Mouse (Mus musculus) embryonic facial prominence, embryonic 11.5 days (tissue): ENCODE measurements around the gene Kcna3. TPM values are rescaled to one million over a fixed set of nuclear protein-coding genes. Genes with fewer than 3 reads are reported as not detected.
A peak's percentile ranks its signal among the peaks of the same experiment; 100 is the strongest.

Experiments used
- ATAC-seq: fragments of 200-750 bp; cut with Nextera tagmentation; replicated peaks from 2 replicates; pipeline ENCODE4 v1.8.0; 2017; ENCODE audit warnings: low read depth; ENCODE audit not compliant: insufficient number of reproducible peaks, low FRiP score, low TSS enrichment
- DNase-seq: peaks from one replicate; pipeline ENCODE4 v3.0.0-alpha.2; 2015; ENCODE audit warnings: low spot score
- H3K27ac ChIP-seq: fragments of 300-500 bp; sonication (generic); replicated peaks from 2 replicates; pipeline ENCODE4 v1.5.1; 2014; ENCODE audit warnings: mild to moderate bottlenecking, low read depth, low read length, control low read depth
- H3K27me3 ChIP-seq: fragments of 300-500 bp; sonication (generic); 2 replicates; pipeline ENCODE4 v1.6.1; 2014; ENCODE audit warnings: mild to moderate bottlenecking, low read length, moderate library complexity, mixed read lengths; ENCODE audit not compliant: control insufficient read depth, insufficient read depth
- H3K36me3 ChIP-seq: fragments of 300-500 bp; sonication (generic); replicated peaks from 2 replicates; pipeline ENCODE4 v1.6.1; 2014; ENCODE audit warnings: low read depth, mild to moderate bottlenecking, low read length, moderate library complexity, mixed read lengths; ENCODE audit not compliant: control insufficient read depth, insufficient read depth
- H3K4me1 ChIP-seq: fragments of 300-500 bp; sonication (generic); 2 replicates; pipeline ENCODE4 v1.6.1; 2014; ENCODE audit warnings: low read length, mixed read lengths; ENCODE audit not compliant: control insufficient read depth, insufficient read depth
- H3K4me2 ChIP-seq: fragments of 300-500 bp; sonication (generic); 2 replicates; pipeline ENCODE4 v1.6.1; 2014; ENCODE audit warnings: low read depth, mild to moderate bottlenecking, control low read depth, low read length, moderate library complexity
- H3K4me3 ChIP-seq: fragments of 300-500 bp; sonication (generic); 2 replicates; pipeline ENCODE4 v1.5.1; 2014; ENCODE audit warnings: low read depth, low read length, control low read depth
- H3K9ac ChIP-seq: fragments of 300-500 bp; sonication (generic); replicated peaks from 2 replicates; pipeline ENCODE4 v1.6.1; 2014; ENCODE audit warnings: mild to moderate bottlenecking, control low read depth, low read length
- H3K9me3 ChIP-seq: fragments of 300-500 bp; sonication (generic); replicated peaks from 2 replicates; pipeline ENCODE4 v1.6.1; 2016; ENCODE audit warnings: mild to moderate bottlenecking, low read length, inconsistent platforms, mixed read lengths; ENCODE audit not compliant: control insufficient read depth
- WGBS: fragments of 180-500 bp; shearing (Covaris S2); extraction: QIAGEN DNeasy Blood & Tissue Kit; methylation state at CpG from one replicate; pipeline ENCODE4 v1.1.7; 2014; 5-methylcytosine and 5-hydroxymethylcytosine counted together
- polyA plus RNA-seq: library from polyadenylated mRNA; unstranded; fragments of >200 nt; fragmentation: Nextera tagmentation; extraction: Ambion mirVana; gene quantifications from 2 replicates; pipeline ENCODE4 v1.2.1, GENCODE M21; 2014

The Kcna3 gene
- polyA plus RNA-seq, 1 experiment from 2014 or later, result 1.9 TPM

DNA sequence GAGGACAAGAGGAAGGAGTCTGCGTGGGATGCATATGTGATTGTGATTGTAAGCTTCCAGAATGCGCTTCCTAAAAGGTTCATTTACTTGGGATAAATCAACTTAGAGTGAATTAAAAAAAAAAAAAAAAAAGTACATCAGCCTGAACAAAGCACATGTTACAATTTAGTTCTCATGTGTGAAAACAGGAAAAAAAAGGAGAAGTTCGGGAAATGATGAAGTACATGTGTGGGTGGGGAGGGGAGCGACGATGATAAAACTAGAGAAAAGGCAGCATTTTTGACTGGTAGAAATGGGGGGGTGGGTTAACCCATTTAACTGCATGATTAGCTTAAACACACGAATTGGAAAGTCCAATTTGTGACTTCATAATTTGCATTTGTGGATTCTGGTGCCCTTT is 31.3 kb downstream of the Kcna3 start:
- Histone ChIP-seq H3K9ac (no peak overlapping the region), H3K27ac (no peak overlapping the region), H3K4me2 (no peak overlapping the region), H3K4me3 (no peak overlapping the region), H3K4me1 (no peaks in the 10 kb centered on the region), H3K36me3 (no peaks in the 10 kb centered on the region), H3K9me3 (no peaks in the 10 kb centered on the region), H3K27me3 (no peaks in the 10 kb centered on the region)
- ATAC-seq, result no peak
- whole genome bisulfite sequencing, result 78% methylated on average over 6 of the region's 6 CpGs
- no peak for DNase-seq

DNA sequence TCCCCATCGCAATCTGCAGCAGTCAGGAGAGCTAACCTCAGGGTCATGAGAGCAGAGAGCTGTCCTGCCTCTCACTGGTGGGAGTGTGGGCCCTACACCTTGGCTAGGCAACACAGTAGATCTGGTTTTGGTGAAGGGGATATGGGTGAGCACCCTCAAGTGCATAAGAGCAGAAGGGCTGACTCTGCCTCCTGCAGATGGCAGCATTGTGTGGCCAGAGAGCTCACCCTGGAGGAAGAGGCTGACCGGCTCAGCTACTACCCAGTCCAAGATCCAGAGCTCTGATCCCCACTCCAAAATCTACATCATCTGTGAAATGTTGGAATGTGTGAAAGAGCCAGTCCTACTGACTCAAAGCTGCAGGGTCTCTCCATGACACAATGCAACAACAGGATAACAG is 37.9 kb downstream of the Kcna3 start:
- H3K9me3 ChIP-seq, result no peaks in the 10 kb centered on the region
- DNase-seq (no peak), ATAC-seq (no peak)
- H3K4me3 ChIP-seq, result no peak overlapping the region
- no peaks in the 10 kb centered on the region for H3K36me3 ChIP-seq
- H3K4me1 ChIP-seq, result no peaks in the 10 kb centered on the region
- 68% methylated on average over 2 of the region's 2 CpGs for WGBS
- H3K27me3 ChIP-seq, result no peaks in the 10 kb centered on the region
- H3K27ac ChIP-seq, result no peak overlapping the region
- no peak overlapping the region for H3K4me2 ChIP-seq
- no peak overlapping the region for H3K9ac ChIP-seq

DNA sequence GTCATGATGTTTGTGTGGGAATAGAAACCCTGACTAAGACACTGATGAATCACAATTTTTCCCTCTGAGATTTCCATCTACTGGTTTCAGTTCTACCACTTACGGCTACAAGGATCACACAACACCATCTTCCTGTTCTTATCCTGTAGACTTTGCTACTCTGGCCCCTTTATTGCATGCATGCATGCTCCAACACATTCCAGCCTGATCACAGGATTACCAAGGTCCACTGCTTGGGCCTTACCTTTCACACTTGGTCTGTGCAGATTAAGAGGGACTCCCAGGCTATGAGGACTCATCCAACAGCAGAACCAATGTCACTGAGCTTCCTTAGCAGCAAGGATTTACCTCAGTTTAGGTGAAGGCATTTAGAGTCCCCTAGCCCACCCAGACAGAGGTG is 39.7 kb downstream of the Kcna3 start:
- Histone ChIP-seq H3K9ac (no peak overlapping the region), H3K4me1 (no peaks in the 10 kb centered on the region), H3K36me3 (no peaks in the 10 kb centered on the region), H3K27ac (no peak overlapping the region), H3K4me3 (no peak overlapping the region), H3K4me2 (no peak overlapping the region), H3K27me3 (no peaks in the 10 kb centered on the region), H3K9me3 (no peaks in the 10 kb centered on the region)
- WGBS, result 86% methylated on average over 1 of the region's 1 CpGs
- ATAC-seq (no peak), DNase-seq (no peak)

DNA sequence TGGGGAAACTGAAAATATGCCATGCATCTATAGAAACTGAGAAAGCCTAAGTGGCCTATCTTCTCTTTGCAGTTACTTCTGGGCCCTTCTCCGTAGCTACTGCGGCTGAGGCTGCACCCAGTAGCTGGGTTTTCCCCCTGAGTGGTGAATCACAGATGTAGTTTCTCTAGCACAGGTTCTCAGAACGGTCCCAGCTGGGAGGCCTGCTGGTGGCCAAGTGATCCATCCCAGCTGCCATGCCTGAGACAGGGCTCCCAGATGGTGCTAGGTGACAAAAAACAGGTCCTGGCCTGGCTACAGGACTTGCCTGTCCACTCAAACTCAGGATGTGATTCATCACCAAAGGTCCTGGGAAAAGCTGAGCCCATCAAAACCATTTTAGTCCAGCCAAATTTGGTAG is 40.7 kb downstream of the Kcna3 start:
- Histone ChIP-seq H3K9ac (no peak overlapping the region), H3K9me3 (no peaks in the 10 kb centered on the region), H3K4me3 (no peak overlapping the region), H3K36me3 (no peaks in the 10 kb centered on the region), H3K27me3 (no peaks in the 10 kb centered on the region), H3K4me2 (no peak overlapping the region), H3K4me1 (no peaks in the 10 kb centered on the region), H3K27ac (no peak overlapping the region)
- 88% methylated on average over 3 of the region's 3 CpGs for WGBS
- no peak for DNase-seq
- no peak for ATAC-seq

DNA sequence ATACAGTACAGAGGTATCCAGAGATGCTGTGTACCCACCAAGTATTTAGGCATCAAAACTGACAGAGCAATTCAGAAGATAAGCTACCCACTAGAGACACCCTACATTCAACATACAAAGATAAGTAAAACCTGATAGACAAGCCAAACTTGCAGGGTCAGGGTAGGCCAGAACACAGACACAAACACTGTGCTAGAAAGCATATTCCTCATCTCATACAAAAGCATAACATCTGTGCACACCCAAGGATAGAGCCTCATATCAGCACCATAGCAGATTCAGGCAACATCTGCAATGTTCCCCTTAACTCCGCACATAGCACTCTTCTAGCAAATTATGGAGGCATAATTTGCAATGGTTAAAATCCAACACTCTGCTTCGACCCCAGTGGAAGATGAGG is 41.1 kb downstream of the Kcna3 start:
- no peaks in the 10 kb centered on the region for H3K36me3 ChIP-seq
- H3K27me3 ChIP-seq, result no peaks in the 10 kb centered on the region
- ATAC-seq, result no peak
- no peak overlapping the region for H3K4me3 ChIP-seq
- H3K4me1 ChIP-seq, result no peaks in the 10 kb centered on the region
- H3K27ac ChIP-seq, result no peak overlapping the region
- H3K9ac ChIP-seq, result no peak overlapping the region
- WGBS, result 90% methylated on average over 2 of the region's 2 CpGs
- no peak for DNase-seq
- H3K9me3 ChIP-seq, result no peaks in the 10 kb centered on the region
- H3K4me2 ChIP-seq, result no peak overlapping the region

DNA sequence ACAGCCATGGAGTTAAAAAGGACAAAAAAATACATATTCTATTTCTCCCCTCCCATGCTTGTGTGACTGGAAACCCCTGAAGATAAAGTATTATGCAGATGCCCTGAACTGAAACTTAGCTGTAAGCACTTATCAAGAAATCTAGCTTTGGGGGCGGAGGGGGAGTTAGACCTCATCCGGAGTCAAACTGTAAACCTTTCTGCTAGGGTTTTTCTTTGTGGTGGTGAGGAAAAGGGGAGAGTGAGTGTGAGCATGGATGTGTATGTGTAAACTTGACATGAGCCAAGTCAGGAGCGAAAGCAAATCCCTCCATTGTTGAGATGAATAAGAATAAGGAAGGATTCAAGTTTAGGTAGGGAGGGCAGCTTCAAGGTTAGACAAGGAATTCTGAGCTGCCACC is 44.8 kb downstream of the Kcna3 start:
- Histone ChIP-seq H3K27me3 (no peaks in the 10 kb centered on the region), H3K4me1 (no peaks in the 10 kb centered on the region), H3K36me3 (no peaks in the 10 kb centered on the region), H3K4me2 (no peak overlapping the region), H3K4me3 (no peak overlapping the region), H3K27ac (no peak overlapping the region), H3K9me3 (no peaks in the 10 kb centered on the region), H3K9ac (no peak overlapping the region)
- ATAC-seq (no peak), DNase-seq (no peak)
- WGBS, result 84% methylated on average over 3 of the region's 3 CpGs

DNA sequence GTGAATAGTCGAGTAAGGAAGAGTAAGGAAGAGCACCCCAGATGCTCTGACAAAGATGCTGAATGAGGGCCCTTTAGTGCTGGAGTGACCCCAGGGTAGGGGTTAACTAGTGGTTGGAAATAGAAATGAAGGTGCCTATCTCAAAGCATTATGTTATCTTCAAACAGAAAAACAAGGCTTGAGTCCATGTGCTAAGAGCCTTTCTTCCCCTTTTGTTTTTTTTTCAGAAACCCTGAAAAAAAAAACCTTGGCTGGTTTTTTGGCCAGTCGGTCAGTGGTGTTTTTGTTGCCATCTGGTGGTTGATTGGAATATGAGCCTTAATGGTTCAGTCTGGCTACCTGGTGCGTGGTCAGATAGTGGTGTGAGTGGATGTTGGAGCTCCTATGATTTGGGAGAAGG is 45.3 kb downstream of the Kcna3 start:
- H3K4me1 ChIP-seq, result no peaks in the 10 kb centered on the region
- H3K36me3 ChIP-seq, result no peaks in the 10 kb centered on the region
- H3K27me3 ChIP-seq, result no peaks in the 10 kb centered on the region
- ATAC-seq (no peak), DNase-seq (peak; percentile 45)
- 28% methylated on average over 3 of the region's 3 CpGs for WGBS
- H3K4me3 ChIP-seq, result no peak overlapping the region
- H3K27ac ChIP-seq, result no peak overlapping the region
- H3K9me3 ChIP-seq, result no peaks in the 10 kb centered on the region
- no peak overlapping the region for H3K9ac ChIP-seq
- no peak overlapping the region for H3K4me2 ChIP-seq

DNA sequence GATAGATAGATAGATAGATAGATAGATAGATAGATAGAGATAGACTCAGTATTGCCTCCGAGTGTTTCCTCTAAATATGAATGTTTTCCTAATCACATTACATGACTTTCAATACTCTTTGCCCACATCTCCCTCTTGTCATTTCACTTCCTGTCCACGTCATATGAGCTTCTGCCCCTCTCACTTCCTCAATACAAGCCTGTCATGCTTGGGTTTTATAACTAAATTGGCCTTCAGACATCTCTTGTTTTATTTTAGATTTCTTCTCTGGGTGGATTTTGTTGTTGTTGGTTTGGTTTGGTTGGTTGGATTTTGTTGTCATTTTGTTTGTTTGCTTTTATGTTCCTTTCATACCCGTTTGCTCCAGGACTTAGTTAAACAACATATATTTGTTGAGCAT is 48.6 kb downstream of the Kcna3 start:
- Histone ChIP-seq H3K27ac (no peak overlapping the region), H3K9me3 (no peaks in the 10 kb centered on the region)
- 77% methylated on average over 3 of the region's 3 CpGs for WGBS

DNA sequence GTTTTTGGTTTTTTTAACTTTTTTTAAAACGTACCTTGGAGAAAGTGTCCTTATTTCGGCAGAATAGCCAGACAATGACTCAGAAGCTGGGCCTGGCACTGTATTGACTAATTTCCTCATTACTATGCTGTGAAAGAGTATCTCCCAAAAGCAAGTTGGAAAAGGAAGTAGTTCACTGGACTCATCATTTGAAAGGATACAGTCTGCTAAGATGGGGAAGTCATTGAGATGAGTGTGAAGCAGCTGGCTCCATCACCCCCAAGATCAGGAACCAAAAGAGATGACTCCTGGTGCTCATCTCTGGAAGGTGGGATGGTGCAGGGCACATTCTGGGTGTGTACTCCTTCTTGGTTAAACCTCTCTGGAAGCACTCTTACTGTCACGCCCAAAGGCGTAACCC is 51.4 kb downstream of the Kcna3 start:
- Histone ChIP-seq H3K4me1 (no peaks in the 10 kb centered on the region), H3K4me3 (no peak overlapping the region), H3K36me3 (no peaks in the 10 kb centered on the region), H3K27me3 (no peaks in the 10 kb centered on the region), H3K9me3 (no peaks in the 10 kb centered on the region), H3K4me2 (no peak overlapping the region), H3K9ac (no peak overlapping the region), H3K27ac (no peak overlapping the region)
- ATAC-seq, result no peak
- DNase-seq, result no peak
- WGBS, result 90% methylated on average over 4 of the region's 4 CpGs

More for the DNA sequence above, 48.6 kb downstream of the Kcna3 start:
- no peak overlapping the region for H3K4me2 ChIP-seq
- DNase-seq (no peak), ATAC-seq (no peak)
- no peak overlapping the region for H3K4me3 ChIP-seq
- H3K36me3 ChIP-seq, result no peaks in the 10 kb centered on the region
- no peaks in the 10 kb centered on the region for H3K4me1 ChIP-seq
- H3K9ac ChIP-seq, result no peak overlapping the region
- H3K27me3 ChIP-seq, result no peaks in the 10 kb centered on the region
